Mouse (Mus musculus): Measurements from ENCODE around the gene Senp6.
"Not testable (repeated sequence)": the region's sequence is repeated elsewhere in the genome, so short reads cannot be mapped to it uniquely, and the experiment has no call there.

The Senp6 gene

DNA sequence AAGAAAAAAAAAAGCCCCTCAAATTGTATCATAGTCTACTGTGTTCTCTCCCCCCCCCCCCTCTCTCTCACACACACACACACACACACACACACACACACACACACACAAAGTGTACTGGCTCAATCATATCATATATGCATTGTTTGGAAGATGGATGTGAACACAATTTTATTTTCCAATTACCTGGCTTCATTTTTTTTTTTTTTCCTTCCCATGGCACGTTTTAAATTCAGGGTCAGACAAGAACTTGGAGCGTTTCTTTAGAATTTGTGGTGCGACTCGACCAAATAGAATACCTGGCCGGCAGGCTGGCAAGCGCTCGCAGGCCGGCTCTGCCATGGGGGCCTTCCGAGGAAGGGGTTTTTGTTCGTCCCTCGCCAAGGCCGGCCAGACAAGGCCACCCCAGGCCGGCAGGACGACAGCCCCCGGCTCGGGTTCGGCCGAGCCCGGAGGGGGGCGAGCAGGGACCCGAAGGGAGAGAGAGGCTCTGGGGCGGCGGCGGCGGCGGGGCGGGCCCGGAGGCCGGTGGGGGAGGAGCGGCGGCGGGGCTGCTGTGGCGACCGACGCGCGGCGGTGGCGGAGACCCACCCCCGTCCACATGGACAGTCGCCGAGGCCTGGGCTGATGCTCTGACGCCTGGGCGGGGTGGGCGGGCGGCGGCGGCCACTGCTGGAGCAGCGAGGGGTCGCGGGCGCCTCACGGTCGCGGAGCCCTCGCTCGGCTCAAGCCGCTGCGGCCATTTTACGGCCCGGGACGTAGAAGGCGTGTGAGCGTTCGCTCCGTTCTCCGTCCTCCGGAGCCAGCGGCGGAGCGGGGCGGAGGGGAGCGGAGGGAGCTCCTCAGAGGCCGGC is at the start of gene Senp6:
Gene Senp6 (plus strand): TSS at position 537 of the 854 bp plus-strand sequence.
- DNase-seq (ENCODE audit: low spot score in 2 of 2), result peak; percentile 50 to 65

- DNase-seq (ENCODE audit: low spot score in 2 of 2), result no peak
These were observed 46.3 kb upstream of the Senp6 start for GRCm38 (mm10) chr9:80020429-80020828.

DNA sequence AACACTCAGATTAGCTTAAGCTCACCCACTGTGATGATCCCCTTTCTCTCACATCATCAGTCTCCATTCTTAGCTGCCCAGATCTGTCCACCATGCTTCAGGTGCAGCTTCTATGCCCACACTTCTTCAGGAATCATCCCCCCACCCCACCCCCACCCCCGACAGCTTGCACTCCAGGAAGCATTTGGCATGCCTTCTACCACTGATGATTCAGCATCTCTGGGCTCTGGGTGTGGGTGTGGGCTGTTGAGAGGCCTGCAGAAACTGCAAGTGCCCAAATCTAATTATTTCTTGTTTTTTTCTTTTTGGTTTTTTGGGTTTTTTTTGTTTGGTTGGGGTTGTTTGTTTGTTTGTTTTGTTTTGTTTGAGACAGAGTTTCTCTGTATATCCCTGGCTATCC is 45.1 kb upstream of the Senp6 start:
- no peak for DNase-seq (ENCODE audit: low spot score in 2 of 2)

DNA sequence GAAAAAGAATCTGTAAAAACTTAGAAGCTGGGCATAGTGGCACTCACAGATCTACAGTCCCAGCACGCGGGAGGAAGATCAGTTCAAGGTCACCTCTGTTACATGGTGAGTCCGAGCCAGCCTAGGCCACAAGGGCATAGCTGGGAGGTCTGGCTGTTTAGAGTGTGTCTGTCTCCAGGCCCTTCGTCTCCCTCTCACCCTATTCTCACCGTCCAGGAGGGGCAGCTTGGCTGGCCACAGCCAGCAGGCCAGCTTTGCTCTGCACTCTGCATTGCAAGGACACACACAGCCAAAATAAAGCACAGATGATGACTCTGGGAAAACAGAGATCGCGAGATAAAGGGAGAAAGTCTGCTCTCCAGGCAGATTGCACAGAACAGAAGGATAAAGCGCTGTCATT is 43.9 kb upstream of the Senp6 start:
- DNase-seq (ENCODE audit: low spot score in 2 of 2), result no peak

- not testable (repeated sequence) for DNase-seq (ENCODE audit: low spot score in 2 of 2)
These were observed 41.4 kb upstream of the Senp6 start for GRCm38 (mm10) chr9:80025347-80025746.

- DNase-seq (ENCODE audit: low spot score in 2 of 2), result peak; percentile 35 to 67
These were observed 40.7 kb upstream of the Senp6 start for GRCm38 (mm10) chr9:80026017-80026416.

- no peak for DNase-seq (ENCODE audit: low spot score in 2 of 2)
These were observed 40.1 kb upstream of the Senp6 start for GRCm38 (mm10) chr9:80026581-80027021.

GRCm38 (mm10) chr9:80037262-80037996 is 29.3 kb upstream of the Senp6 start:
- DNase-seq (ENCODE audit: low spot score in 2 of 2), result no peak

- DNase-seq (ENCODE audit: low spot score in 2 of 2), result no peak
These were observed 28.7 kb upstream of the Senp6 start for GRCm38 (mm10) chr9:80037997-80038383.

DNA sequence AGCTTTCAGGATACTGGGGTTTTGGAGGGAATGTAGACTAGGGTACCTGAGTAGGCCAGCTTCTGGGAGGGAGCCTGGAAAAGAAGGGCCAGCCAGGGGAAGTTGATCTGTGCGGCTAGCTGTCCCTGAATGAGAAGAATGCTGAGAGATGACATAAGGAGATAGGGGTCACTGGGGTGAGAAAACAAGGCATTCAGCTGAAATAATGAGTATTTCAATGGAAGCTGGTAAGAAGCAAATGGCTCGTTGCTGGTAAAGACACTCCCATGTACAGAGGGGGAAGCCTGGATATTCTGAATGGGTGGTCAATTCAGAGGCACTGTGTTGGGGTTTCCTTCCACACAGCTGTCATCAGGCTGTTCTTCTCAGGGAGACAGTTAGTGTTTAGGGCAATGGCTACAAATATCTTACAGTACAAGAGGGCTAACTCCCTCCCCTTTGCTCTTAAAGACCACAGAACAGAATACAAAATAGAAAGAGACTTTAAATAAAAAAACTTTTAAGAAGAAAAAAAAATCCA is 27.3 kb upstream of the Senp6 start:
- DNase-seq (ENCODE audit: low spot score in 2 of 2), result no peak

- not testable (repeated sequence) for DNase-seq (ENCODE audit: low spot score in 2 of 2)
These were observed 22.4 kb upstream of the Senp6 start for GRCm38 (mm10) chr9:80044301-80044700.

DNA sequence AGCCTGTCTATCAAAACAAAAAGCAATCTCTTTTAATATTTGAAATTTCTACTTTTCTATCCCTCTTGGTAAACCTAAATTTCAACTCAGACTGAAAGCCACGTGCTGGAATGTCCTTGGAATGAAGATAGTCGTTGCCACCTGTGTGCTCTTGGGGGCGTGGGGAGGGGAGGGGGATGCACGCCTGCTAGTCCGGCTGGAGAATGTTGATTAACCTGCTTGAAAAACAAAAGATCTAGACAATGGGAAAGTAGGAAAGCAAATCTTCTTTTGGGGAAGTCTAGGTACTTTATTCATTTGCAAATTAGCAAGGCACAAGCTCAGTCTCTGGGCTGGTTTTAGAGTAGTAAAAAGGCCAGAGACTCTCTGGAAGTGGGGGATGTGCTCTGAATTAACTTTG is 17.4 kb upstream of the Senp6 start:
- DNase-seq (ENCODE audit: low spot score in 2 of 2), result not testable (repeated sequence)

DNA sequence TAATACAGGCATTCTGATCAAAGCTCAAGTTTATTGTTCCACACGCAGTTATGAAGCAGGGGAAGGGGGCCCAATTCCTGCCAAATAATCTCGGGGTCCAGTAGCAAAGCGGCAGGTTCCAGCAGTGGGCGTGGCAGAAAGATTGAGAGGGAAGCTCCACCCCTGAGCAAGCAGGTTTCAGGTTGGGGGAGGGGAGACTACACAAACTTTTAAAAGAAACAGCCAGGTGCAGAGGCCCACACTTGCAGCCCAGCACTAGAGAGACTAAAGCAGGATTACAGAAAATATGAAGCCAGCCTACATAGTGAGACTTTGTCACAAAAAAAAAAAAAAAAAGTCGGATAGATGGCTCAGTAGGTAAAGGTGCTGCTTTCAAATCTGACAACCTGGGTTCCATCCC is 13.8 kb upstream of the Senp6 start:
- no peak for DNase-seq (ENCODE audit: low spot score in 2 of 2)

GRCm38 (mm10) chr9:80057690-80058089 is 9.0 kb upstream of the Senp6 start:
- DNase-seq (ENCODE audit: low spot score in 2 of 2), result no peak

- DNase-seq (ENCODE audit: low spot score in 2 of 2), result not testable (repeated sequence)
These were observed 1.2 kb upstream of the Senp6 start for GRCm38 (mm10) chr9:80065495-80065894.

DNA sequence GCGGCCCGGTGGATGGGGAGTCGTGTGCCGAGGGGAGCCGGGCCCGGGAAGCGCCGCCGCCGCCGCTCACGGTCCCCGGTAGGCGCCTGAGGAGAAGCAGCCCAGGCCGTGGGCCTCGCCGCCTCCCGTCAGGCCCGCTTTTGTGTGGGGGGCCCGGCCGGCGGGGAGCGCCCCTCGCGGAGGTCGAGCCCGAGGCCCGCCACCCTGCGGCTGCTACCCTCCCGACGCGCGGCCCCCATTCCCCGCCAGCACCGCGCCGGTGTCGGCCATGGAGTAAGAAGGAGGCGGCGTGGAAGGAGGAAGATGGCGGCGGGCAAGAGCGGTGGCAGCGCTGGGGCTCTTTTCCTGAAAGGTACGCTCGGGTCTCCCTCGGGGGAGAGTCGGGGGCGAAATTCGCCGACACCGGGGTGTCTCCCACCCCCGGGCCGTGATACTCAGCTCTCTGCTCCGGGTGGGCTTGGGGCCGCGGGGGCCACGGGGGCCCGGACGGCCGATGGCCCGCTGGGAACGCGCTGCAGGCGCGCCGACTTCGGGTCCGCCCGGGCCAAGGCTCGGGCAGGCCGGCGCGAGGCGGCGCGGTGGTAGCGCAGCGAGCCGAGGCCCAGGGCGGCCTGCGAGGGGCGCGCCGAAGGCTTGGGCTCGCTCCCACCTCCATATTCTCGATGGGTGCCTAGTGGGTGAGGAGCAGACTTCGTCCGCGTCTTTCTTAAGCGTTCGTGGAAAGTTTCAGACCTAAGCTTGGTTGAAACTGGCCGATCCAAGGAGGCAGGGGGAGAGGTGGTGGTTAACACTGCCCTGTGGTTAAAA is 721 bp downstream of the Senp6 start:
- peak; percentile 70 to 75 for DNase-seq (ENCODE audit: low spot score in 2 of 2)

DNA sequence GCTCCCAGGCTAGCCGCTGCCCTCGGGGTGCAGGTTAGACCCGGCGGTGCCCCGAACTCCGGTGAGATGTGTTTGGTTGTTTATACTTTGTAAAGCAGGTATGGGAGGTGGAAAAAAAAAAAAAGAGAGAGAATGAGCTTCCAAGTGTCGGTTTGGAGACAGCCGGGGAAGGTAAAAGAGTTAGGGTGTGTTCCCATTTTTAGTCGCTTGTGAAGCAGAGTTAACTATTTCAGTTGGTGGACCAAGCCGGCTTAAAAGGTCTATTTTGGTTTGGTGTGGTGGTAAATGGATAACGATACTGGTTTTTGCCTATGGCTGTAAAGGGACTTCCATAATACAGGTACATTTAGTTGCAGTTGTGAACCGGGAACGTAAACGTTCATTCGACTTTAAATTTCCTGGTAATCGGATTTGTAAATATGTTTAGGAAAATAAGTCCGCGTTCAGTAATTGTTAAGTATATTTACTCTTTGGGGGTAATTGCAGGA is 1.4 kb downstream of the Senp6 start:
- no peak for DNase-seq (ENCODE audit: low spot score in 2 of 2)

- DNase-seq (ENCODE audit: low spot score in 2 of 2), result no peak
These were observed 2.1 kb downstream of the Senp6 start for GRCm38 (mm10) chr9:80068735-80069315.

DNA sequence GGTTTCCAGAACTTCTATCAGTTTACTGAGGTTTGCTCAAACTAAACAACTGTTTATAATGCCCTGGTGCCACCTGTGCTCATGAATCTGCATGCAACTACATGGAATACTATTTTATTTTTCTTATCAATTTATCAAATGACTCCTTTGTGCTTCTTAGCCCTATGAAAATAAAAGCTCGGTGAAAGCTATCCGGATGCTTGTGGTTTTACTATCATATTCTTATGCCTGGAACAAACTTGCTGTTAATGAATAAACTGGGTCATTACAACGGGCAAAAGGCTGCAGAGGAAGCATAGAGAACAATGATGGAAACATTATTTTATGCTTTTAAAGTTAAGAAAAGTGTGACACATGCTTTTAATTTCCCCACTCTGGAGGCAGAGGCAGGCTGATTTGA is 3.3 kb downstream of the Senp6 start:
- DNase-seq (ENCODE audit: low spot score in 2 of 2), result no peak

DNA sequence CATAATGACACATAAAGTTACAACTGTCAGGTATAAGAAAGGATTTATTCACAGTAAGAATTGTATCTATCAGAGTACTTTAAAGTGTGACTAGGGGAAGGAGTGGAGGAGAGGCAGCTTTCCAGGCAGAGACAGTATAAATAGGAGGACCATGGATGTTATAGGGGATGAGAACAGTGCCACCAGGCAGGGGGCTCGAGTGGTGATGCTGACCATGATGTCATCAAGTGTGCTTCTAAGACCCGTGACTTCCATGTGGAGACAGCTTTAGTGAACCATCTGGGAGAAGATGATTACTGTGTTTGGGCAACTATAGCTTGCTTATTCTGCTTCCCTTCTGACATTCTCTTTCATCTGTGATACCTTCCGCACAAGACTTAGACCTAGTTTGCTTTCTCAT is 4.9 kb downstream of the Senp6 start:
- no peak for DNase-seq (ENCODE audit: low spot score in 2 of 2)

DNA sequence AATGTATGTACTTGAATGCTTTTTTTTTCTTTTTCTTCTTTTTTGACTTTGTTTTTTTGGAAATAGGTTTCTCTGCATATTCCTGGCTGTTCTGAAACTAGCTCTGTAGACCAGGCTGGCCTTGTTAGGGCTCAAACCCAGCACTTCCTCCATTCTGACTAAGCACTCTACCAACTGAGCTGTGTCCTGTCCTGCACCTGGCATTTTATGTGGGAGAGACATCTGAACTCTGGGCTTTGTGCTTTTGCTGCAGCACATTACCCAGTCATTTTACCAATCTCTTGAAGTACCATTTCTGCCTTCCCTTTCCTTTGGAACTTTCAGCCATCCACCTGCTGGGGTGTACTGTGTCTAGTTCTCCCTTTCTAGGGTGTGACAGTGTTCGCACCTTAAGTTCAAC is 7.4 kb downstream of the Senp6 start:
- no peak for DNase-seq (ENCODE audit: low spot score in 2 of 2)

Data from frontal cortex, postnatal 36 days (tissue).